Mouse (Mus musculus) forebrain, embryonic 16.5 days (tissue): ENCODE measurements around the gene Kbtbd12. TPM values are rescaled to one million over a fixed set of nuclear protein-coding genes. Genes with fewer than 3 reads are reported as not detected.

Source experiments
- ATAC-seq: fragments of 200-750 bp; cut with Nextera tagmentation; 2 replicates; pipeline ENCODE4 v1.8.0; 2017; ENCODE audit warnings: mild to moderate bottlenecking, moderate library complexity
- H3K27ac ChIP-seq: fragments of 300-500 bp; sonication (generic); 2 replicates; pipeline ENCODE4 v1.5.1; 2014; ENCODE audit warnings: low read length, control low read depth
- H3K27me3 ChIP-seq: fragments of 300-500 bp; sonication (generic); replicated peaks from 2 replicates; pipeline ENCODE4 v1.6.1; 2014; ENCODE audit warnings: low read length; ENCODE audit not compliant: control insufficient read depth, insufficient read depth
- H3K36me3 ChIP-seq: fragments of 300-500 bp; sonication (generic); 2 replicates; pipeline ENCODE4 v1.6.1; 2014; ENCODE audit not compliant: control insufficient read depth, insufficient read depth
- H3K4me1 ChIP-seq: fragments of 300-500 bp; sonication (generic); replicated peaks from 2 replicates; pipeline ENCODE4 v1.6.1; 2014; ENCODE audit warnings: low read length; ENCODE audit not compliant: control insufficient read depth, insufficient read depth
- H3K4me2 ChIP-seq: fragments of 300-500 bp; sonication (generic); 2 replicates; pipeline ENCODE4 v1.6.1; 2014; ENCODE audit warnings: mild to moderate bottlenecking, low read length, control low read depth
- H3K4me3 ChIP-seq: fragments of 300-500 bp; sonication (generic); replicated peaks from 2 replicates; pipeline ENCODE4 v1.5.1; 2014; ENCODE audit warnings: mild to moderate bottlenecking, low read length, control low read depth
- H3K9ac ChIP-seq: fragments of 300-500 bp; sonication (generic); replicated peaks from 2 replicates; pipeline ENCODE4 v1.6.1; 2014; ENCODE audit warnings: low read depth, low read length, control low read depth
- H3K9me3 ChIP-seq: fragments of 300-500 bp; sonication (generic); 2 replicates; pipeline ENCODE4 v1.6.1; 2016; ENCODE audit warnings: low read length; ENCODE audit not compliant: control insufficient read depth
- WGBS: fragments of 180-500 bp; shearing (Covaris S2); extraction: QIAGEN DNeasy Blood & Tissue Kit; methylation state at CpG from one replicate; pipeline ENCODE4 v1.1.7; 2014; 5-methylcytosine and 5-hydroxymethylcytosine counted together
- polyA plus RNA-seq: library from polyadenylated mRNA; unstranded; fragments of >200 nt; fragmentation: Nextera tagmentation; extraction: Ambion mirVana; gene quantifications from 2 replicates; pipeline ENCODE4 v1.2.1, GENCODE M21; 2015

Kbtbd12 gene
- polyA plus RNA-seq, 1 experiment from 2014 or later = 0.52 TPM

DNA sequence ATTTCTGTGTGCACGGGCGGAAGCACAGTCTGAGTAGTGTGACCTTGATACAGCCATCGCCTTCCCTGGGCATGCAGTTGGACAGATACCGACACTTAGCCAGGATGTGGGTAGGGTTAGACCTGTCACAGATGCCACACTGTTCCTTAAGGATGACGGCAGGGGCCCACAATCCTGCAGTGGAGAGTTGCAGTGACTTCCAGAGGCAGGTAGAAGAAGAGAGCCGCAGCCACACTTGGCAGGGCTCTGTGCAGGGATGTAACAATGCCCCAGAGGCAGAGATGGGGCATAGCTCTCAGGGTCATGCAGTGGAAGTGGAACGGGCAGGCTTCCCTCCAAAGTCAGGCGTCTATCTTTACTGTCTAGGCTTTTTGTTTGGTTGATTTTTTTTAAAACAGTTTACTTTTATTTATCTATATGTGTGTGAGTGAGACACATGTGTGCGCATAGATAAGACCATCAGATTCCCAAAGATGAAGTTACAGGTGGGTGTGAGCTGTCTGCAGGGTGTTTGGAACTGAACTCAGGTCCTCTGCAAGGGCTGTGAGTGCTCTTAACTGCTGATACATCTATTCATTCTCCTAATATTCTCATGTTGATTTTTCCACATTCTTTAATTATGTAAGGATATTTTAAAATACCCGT, 89.2 kb downstream of the Kbtbd12 start:
- Histone ChIP-seq H3K27ac (no peak overlapping the region), H3K9ac (no peak overlapping the region), H3K4me2 (no peak overlapping the region), H3K4me1 (peaks cover 6% of the 10 kb centered on the region; the same call in 1 of the 2 replicates), H3K4me3 (no peak overlapping the region), H3K9me3 (no peaks in the 10 kb centered on the region), H3K36me3 (no peaks in the 10 kb centered on the region), H3K27me3 (peaks cover 9% of the 10 kb centered on the region; the same call in 1 of the 2 replicates)
- WGBS = 84% methylated on average over 10 of the region's 10 CpGs
- no peak for ATAC-seq

DNA sequence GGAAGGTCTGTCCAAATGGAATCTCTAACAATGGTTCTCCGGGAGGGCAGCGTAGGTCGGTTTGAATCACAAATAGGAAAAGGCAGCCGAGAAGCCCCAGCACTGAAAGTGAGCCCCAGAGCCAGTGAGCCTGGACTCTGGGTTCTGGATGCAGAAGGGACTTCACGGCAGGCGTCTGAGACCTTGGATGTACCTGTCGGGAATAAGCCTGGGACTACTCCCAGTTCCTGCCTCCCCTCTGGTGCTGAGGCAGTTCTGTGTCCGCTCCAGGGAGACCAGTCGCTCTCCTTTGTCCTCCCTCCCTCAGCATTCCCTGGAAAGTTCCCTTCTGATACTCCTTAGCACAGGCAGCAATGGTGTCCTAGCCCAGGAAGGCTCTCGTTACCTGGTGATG, 92.4 kb downstream of the Kbtbd12 start:
- Histone ChIP-seq H3K9ac (peak overlapping the region; percentile 11; the same call in 1 of the 2 replicates), H3K4me1 (peaks cover 6% of the 10 kb centered on the region; the same call in 1 of the 2 replicates), H3K27ac (no peak overlapping the region), H3K4me3 (no peak overlapping the region), H3K27me3 (peaks cover 9% of the 10 kb centered on the region; the same call in 1 of the 2 replicates), H3K4me2 (no peak overlapping the region), H3K36me3 (no peaks in the 10 kb centered on the region), H3K9me3 (no peaks in the 10 kb centered on the region)
- no peak for ATAC-seq
- WGBS = 12% methylated on average over 10 of the region's 10 CpGs

DNA sequence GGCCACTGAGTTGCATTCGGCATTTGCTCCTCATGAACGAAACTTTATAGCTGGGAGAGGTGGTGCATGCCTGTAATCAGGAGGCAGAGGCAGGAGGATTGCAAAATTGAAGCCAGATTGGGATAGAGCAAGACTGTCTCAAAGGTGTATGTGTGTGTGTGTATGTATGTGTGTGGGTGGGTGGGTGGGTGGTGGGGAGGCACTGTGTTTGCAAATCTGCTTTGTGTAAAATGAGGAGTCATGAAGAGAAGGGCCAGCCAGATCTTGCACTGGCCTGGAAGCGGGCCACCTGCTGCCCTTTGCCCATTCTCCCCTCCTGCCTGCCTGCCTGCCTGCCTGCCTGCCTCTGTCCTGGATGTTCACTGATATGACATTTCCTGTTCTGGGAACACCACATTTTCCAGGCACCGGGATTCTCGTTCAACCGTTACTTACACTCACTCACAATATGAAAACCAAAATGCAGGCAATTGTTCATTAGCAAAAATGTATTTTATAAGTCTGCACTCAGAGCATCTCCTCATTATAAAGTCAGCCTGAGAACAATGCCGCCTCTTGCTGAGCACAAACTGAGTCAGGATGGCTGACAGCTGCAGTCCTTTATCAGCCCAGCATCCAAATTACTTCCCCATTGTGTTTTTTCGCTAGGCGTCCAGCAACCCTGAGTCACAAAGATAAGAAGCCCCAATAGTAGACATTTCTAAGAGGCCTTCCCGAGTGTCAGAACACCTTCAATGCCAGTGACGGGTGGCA, 92.9 kb downstream of the Kbtbd12 start:
- Histone ChIP-seq H3K27me3 (peaks cover 9% of the 10 kb centered on the region; the same call in 1 of the 2 replicates), H3K27ac (no peak overlapping the region; the same call in 1 of the 2 replicates), H3K4me3 (no peak overlapping the region), H3K4me1 (peaks cover 6% of the 10 kb centered on the region; the same call in 1 of the 2 replicates), H3K36me3 (no peaks in the 10 kb centered on the region), H3K4me2 (no peak overlapping the region), H3K9me3 (no peaks in the 10 kb centered on the region), H3K9ac (peak overlapping the region; percentile 11; the same call in 1 of the 2 replicates)
- no peak for ATAC-seq
- 23% methylated on average over 11 of the region's 11 CpGs for WGBS

DNA sequence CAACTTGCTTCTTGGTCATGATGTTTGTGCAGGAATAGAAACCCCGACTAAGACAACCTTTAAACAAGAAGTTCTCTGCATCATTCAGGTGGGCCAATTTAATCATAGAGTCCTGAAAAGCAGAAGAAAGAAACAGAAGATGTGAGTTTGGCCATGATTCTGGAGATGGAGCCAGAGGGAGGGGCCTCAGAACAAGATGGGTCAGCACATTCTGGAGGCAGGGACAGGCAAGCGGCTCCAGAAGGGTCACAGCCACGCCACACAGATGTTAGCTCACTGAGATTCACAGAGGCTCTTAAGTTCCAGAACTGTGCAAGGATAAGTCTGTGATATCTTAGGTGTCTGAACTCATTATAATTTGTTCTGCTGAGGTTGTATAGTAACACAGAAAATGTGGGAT, 93.5 kb downstream of the Kbtbd12 start:
- ATAC-seq = no peak
- H3K4me3 ChIP-seq = no peak overlapping the region
- no peak overlapping the region for H3K27ac ChIP-seq
- H3K27me3 ChIP-seq = peaks cover 9% of the 10 kb centered on the region; the same call in 1 of the 2 replicates
- peaks cover 6% of the 10 kb centered on the region; the same call in 1 of the 2 replicates for H3K4me1 ChIP-seq
- H3K4me2 ChIP-seq = no peak overlapping the region
- no peaks in the 10 kb centered on the region for H3K9me3 ChIP-seq
- WGBS = 82% methylated on average over 3 of the region's 3 CpGs
- H3K36me3 ChIP-seq = no peaks in the 10 kb centered on the region
- H3K9ac ChIP-seq = no peak overlapping the region

DNA sequence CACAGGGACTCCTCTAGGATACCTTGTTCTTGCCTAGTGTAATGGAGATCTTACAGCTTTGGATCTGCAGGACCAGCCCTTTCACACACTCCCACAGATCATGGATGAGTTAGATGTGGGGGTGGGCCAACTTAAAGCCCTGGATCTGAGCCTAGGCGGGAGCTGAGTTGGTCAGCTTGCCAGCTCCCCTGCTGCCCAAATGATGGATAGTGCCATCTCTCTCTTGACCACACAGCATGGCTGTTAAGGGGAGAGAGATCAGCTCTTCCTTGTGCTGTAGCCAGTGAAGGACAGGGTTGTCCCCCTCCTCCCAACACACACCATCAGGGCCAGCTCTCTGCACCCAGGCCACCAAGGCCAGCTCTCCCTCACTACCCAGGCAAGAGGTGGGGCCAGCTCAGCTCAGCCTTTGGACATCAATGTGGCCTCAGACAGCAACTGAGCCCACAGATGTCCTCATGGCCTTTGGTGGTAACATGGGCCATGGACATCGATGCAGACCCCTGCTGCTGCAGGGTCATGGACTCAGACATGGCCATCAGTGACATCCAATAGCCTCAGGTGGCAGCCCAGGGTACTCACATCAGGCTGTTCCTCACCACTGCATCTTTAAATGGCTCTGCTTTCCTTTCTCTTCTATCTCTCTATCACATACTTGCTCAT, 97.5 kb downstream of the Kbtbd12 start:
- ATAC-seq = no peak
- Histone ChIP-seq H3K27me3 (peaks cover 2% of the 10 kb centered on the region; the same call in 1 of the 2 replicates), H3K36me3 (no peaks in the 10 kb centered on the region), H3K4me1 (peaks cover 4% of the 10 kb centered on the region; the same call in 1 of the 2 replicates), H3K4me3 (no peak overlapping the region), H3K9me3 (no peaks in the 10 kb centered on the region), H3K27ac (no peak overlapping the region), H3K4me2 (no peak overlapping the region), H3K9ac (no peak overlapping the region)
- 65% methylated on average over 2 of the region's 2 CpGs for WGBS

DNA sequence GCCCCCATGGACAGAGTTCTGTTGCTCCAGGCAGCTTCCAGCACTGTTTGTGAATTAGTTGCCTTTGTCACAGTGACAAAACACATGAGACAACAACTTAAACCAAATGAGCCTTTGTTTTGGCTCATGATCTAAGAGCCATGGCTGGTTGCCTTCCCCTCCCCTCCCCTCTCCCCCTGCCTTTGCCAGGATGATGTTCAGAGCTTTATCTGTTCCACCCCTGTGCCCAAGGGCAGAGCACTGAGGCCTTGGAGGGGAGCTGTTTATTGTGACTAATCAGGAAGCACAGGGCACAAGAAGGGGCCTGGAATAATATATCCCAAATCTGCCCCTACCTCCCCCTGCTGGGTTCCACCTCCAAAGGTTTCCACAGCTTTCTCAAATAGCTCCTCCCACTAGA, 107.4 kb downstream of the Kbtbd12 start:
- Histone ChIP-seq H3K9me3 (no peaks in the 10 kb centered on the region), H3K9ac (no peak overlapping the region), H3K4me3 (no peak overlapping the region), H3K4me2 (no peak overlapping the region), H3K36me3 (no peaks in the 10 kb centered on the region), H3K4me1 (no peaks in the 10 kb centered on the region), H3K27ac (no peak overlapping the region), H3K27me3 (no peaks in the 10 kb centered on the region)
- no peak for ATAC-seq

DNA sequence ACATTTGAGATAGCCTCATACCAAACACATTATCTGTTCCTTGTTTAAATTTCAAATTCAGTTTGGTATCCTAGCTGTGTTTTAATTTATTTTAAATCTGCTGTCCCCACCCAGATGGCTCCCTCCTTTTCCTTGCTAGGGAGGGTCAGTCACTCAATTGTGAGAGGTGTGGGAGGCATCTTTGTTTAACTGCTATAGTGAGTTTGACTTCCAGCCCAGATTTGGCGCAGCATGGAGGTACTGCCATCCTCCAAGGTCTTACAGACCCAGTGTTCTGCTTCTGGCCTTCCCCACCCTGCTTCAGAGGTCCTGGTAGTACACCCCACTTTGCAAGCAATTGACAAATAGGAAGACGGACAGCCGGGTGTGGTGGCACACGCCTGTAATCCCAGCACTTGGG, 113.7 kb downstream of the Kbtbd12 start:
- H3K27ac ChIP-seq = no peak overlapping the region
- no peaks in the 10 kb centered on the region for H3K27me3 ChIP-seq
- ATAC-seq = no peak
- 90% methylated on average over 4 of the region's 4 CpGs for WGBS
- H3K9me3 ChIP-seq = no peaks in the 10 kb centered on the region
- no peak overlapping the region for H3K9ac ChIP-seq
- no peak overlapping the region for H3K4me3 ChIP-seq
- peaks cover 6% of the 10 kb centered on the region for H3K4me1 ChIP-seq
- no peaks in the 10 kb centered on the region for H3K36me3 ChIP-seq
- no peak overlapping the region for H3K4me2 ChIP-seq

DNA sequence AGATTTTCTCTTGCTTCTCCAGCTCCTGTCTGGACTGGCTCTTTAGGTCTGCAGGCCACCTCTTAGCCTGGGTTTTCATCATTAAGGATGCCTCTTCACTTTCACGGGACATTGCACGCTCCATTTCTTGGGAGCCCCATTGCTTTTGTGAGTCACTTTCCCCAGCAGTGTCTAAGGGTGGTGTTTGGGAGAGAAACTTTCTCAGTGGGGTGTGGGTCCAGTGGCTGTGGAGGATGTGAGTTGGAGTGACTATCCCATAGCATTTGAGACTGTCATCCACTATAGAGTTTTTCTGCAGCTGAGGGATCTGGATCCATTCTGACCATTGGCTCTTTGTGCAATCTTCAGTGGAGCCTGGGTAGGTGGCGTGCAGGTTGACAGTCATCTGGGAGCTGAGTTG, 114.3 kb downstream of the Kbtbd12 start:
- Histone ChIP-seq H3K27me3 (no peaks in the 10 kb centered on the region), H3K4me3 (no peak overlapping the region), H3K4me2 (no peak overlapping the region), H3K27ac (no peak overlapping the region), H3K9ac (no peak overlapping the region), H3K9me3 (no peaks in the 10 kb centered on the region), H3K36me3 (no peaks in the 10 kb centered on the region), H3K4me1 (peaks cover 6% of the 10 kb centered on the region)
- no peak for ATAC-seq
- 92% methylated on average over 3 of the region's 3 CpGs for WGBS

DNA sequence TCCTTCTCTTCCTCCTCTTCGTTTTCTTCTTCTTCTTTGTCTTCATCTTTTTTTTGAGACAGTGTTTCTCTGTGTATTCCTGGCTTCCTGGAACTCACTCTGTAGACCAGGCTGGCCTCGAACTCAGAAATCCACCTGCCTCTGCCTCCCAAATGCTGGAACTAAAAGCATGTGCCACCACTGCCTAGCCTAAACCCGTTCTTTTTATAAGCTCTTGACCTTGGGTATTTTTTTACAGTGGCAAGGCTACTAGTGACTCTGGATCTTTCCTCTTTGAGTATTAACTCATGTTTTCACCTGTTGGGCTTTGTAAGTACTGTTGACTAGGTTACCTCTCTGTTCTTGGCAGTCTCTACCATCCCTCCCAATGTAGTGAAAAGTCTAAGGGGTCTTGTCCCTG, 114.7 kb downstream of the Kbtbd12 start:
- Histone ChIP-seq H3K4me1 (peaks cover 6% of the 10 kb centered on the region), H3K36me3 (no peaks in the 10 kb centered on the region), H3K9me3 (no peaks in the 10 kb centered on the region), H3K27ac (no peak overlapping the region), H3K4me3 (no peak overlapping the region), H3K27me3 (no peaks in the 10 kb centered on the region), H3K9ac (no peak overlapping the region), H3K4me2 (no peak overlapping the region)
- 80% methylated on average over 3 of the region's 3 CpGs for WGBS
- no peak for ATAC-seq
